Mouse (Mus musculus): ENCODE measurements around the gene Fgfr2.

DNA sequence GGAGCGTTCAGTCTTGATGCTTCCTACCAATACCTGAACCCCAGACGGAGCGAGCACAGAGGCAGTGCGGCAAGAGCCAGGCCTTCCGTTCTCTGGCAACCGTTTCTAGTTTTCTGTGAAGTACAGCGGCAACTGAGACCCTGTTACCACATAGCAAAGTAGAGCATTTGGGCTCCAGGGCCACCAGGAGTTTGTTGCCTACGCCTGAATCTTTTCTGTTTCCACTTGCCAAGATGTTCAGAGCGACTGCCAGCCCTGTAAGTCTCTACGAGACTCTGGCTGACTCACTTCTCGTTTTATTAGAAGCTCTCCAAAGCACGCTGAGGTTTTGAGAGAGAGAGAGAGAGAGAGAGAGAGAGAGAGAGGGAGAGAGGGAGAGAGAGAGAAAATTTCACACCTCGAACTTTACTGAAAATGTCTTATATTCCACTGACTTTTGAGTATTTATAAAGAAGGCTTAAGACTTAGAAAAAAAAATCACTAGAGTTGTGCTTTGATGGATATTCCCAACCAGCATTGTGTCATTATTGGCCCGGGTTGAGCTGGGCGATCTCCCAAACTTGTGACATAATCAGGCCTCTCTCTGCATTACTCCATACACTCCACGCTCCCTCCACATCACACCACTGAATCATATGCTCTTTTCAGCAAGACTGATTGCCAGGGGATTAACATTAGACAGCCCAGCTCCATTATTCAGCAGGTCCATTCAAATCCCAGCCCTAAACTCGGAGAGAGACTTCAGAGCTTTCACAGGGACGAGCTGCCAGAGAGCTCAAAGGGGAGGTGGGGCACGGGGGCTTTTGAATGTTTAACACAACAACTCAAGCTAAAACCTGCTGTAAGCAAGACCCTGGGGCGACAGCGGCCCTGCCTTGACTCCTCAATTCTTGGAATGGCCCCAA is 2907.6 kb downstream of the Fgfr2 start:
- TF ChIP-seq CTCF (IDR thresholded peaks at IDR 0.05; ENCODE audit: extremely low read depth, insufficient read length, insufficient replicate concordance, low read depth, low read length): no peak
- no peak for TF ChIP-seq POLR2A (IDR thresholded peaks at IDR 0.05; ENCODE audit: low read depth, low read length)

Measured in small intestine, adult 2 months (tissue).